Mouse (Mus musculus): ENCODE results near the gene Ccdc189. TPM values are rescaled to one million over a fixed set of nuclear protein-coding genes. Genes with fewer than 3 reads are reported as not detected.

Ccdc189 gene
- polyA plus RNA-seq, 1 experiment from 2014 or later = 10.1 TPM

DNA sequence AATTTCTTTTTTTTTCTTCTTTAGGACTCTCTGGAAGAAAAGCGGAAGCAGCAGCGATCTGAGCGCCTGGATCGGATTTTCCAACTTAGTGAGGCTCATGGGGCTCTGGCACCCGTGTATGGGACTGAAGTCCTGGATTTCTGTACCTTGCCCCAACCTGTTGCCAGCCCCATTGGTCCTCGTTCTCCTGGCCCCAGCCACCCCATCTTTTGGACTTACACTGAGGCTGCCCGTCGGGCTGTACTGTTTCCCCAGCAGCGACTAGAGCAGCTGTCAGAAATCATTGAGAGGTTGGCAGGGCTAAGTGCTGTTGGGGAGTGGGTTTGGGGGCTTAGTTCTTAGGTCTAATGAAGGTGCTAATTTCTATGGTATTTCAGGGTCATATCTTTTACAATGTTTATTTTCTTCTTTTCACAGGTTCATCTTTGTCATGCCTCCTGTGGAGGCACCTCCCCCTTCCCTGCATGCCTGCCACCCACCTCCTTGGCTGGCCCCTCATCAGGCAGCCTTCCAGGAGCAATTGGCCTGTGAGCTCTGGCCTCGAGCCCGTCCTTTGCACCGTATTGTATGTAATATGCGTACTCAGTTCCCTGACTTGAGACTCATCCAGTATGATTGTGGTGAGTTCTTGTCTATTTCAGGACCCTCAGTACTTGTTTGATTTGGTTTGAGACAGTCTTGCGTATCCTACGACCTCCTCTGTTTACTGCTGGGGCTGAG lies 39.1 kb downstream of the Ccdc189 start:
- no peak overlapping the region for H3K27ac ChIP-seq (replicated peaks in 1 of 2; ENCODE audit: control insufficient read depth in 1 of 2, insufficient read depth in 1 of 2, low read depth in 2 of 2, low read length in 2 of 2)
- H3K36me3 ChIP-seq (ENCODE audit: control insufficient read depth, insufficient read depth, low read length) = peaks cover 93% of the 10 kb centered on the region
- no peaks in the 10 kb centered on the region for H3K4me1 ChIP-seq (ENCODE audit: control insufficient read depth in 2 of 2, insufficient read depth in 2 of 2, low read length in 2 of 2)
- ATAC-seq (ENCODE audit: insufficient number of reproducible peaks, insufficient read depth, low FRiP score, low read depth) = no peak
- 87% methylated on average over 15 of the region's 15 CpGs for WGBS
- H3K9me3 ChIP-seq (ENCODE audit: control insufficient read depth, low read length) = no peaks in the 10 kb centered on the region
- H3K27me3 ChIP-seq (ENCODE audit: control insufficient read depth, insufficient read depth, low read length) = no peaks in the 10 kb centered on the region
- no peak overlapping the region for H3K4me2 ChIP-seq (ENCODE audit: low read length)
- no peak overlapping the region for H3K9ac ChIP-seq (ENCODE audit: low read length)
- H3K4me3 ChIP-seq (ENCODE audit: control insufficient read depth in 1 of 2, insufficient read depth in 1 of 2, low read depth in 1 of 2, low read length in 2 of 2) = no peak overlapping the region

DNA sequence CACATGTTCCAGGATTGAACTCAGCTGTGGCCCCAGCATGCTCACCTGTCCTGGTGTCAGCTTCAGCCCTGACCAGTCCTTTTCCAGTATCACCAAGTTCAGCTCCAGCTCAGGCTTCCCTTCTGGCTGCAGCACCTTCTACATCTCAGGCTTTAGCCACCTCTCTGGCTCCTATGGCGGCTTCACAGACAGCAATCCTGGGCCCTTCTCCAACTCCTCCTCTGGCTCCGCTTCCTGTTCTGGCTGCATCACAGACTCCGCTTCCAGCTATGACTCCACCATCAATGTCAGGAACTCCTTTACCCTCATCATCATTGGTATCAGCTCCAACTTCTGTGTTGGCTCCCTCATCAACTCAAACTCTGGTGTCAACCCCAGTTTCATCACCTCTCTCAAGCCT lies 46.7 kb downstream of the Ccdc189 start:
- no peaks in the 10 kb centered on the region for H3K27me3 ChIP-seq (ENCODE audit: control insufficient read depth, insufficient read depth, low read length)
- no peak overlapping the region for H3K4me3 ChIP-seq (ENCODE audit: control insufficient read depth in 1 of 2, insufficient read depth in 1 of 2, low read depth in 1 of 2, low read length in 2 of 2)
- H3K9ac ChIP-seq (ENCODE audit: low read length) = no peak overlapping the region
- WGBS = 97% methylated on average over 3 of the region's 3 CpGs
- no peak overlapping the region for H3K27ac ChIP-seq (replicated peaks in 1 of 2; ENCODE audit: control insufficient read depth in 1 of 2, insufficient read depth in 1 of 2, low read depth in 2 of 2, low read length in 2 of 2)
- H3K36me3 ChIP-seq (ENCODE audit: control insufficient read depth, insufficient read depth, low read length) = peaks cover 98% of the 10 kb centered on the region
- H3K9me3 ChIP-seq (ENCODE audit: control insufficient read depth, low read length) = no peaks in the 10 kb centered on the region
- no peak overlapping the region for H3K4me2 ChIP-seq (ENCODE audit: low read length)
- ATAC-seq (ENCODE audit: insufficient number of reproducible peaks, insufficient read depth, low FRiP score, low read depth) = no peak
- no peaks in the 10 kb centered on the region for H3K4me1 ChIP-seq (ENCODE audit: control insufficient read depth in 2 of 2, insufficient read depth in 2 of 2, low read length in 2 of 2)

Other genes with a start within 250 kb of the Ccdc189 start
- gene Zfp768, start 243.0 kb downstream of the Ccdc189 start, polyA plus RNA-seq (2014; fragmentation: Nextera tagmentation; extraction: Ambion mirVana) = 5.6 TPM in 2 replicates
- gene Zfp747, start 212.5 kb downstream of the Ccdc189 start, polyA plus RNA-seq (2014; fragmentation: Nextera tagmentation; extraction: Ambion mirVana) = 4.7 TPM in 2 replicates
- 4.5 and 4.6 TPM in 2 replicates for gene 9130019O22Rik, start 201.4 kb downstream of the Ccdc189 start, polyA plus RNA-seq (2014; fragmentation: Nextera tagmentation; extraction: Ambion mirVana)
- 3.8 and 4.6 TPM in 2 replicates for gene E430018J23Rik, start 195.0 kb downstream of the Ccdc189 start, polyA plus RNA-seq (2014; fragmentation: Nextera tagmentation; extraction: Ambion mirVana)
- gene Zfp764, start 181.8 kb downstream of the Ccdc189 start, polyA plus RNA-seq (2014; fragmentation: Nextera tagmentation; extraction: Ambion mirVana) = 5.8 and 6.4 TPM in 2 replicates
- 16.4 and 18.4 TPM in 2 replicates for gene Zfp688, start 166.5 kb downstream of the Ccdc189 start, polyA plus RNA-seq (2014; fragmentation: Nextera tagmentation; extraction: Ambion mirVana)
- gene Zfp689, start 139.4 kb downstream of the Ccdc189 start, polyA plus RNA-seq (2014; fragmentation: Nextera tagmentation; extraction: Ambion mirVana) = 4.0 and 4.9 TPM in 2 replicates
- 31.5 and 37.5 TPM in 2 replicates for gene Prr14, start 129.0 kb downstream of the Ccdc189 start, polyA plus RNA-seq (2014; fragmentation: Nextera tagmentation; extraction: Ambion mirVana)
- 9.9 and 10.4 TPM in 2 replicates for gene Fbrs, start 109.4 kb downstream of the Ccdc189 start, polyA plus RNA-seq (2014; fragmentation: Nextera tagmentation; extraction: Ambion mirVana)
- gene Srcap, start 76.6 kb downstream of the Ccdc189 start, polyA plus RNA-seq (2014; fragmentation: Nextera tagmentation; extraction: Ambion mirVana) = 40.1 and 40.4 TPM in 2 replicates
- 10.3 and 11.3 TPM in 2 replicates for gene Gm42715, start 69.0 kb downstream of the Ccdc189 start, polyA plus RNA-seq (2014; fragmentation: Nextera tagmentation; extraction: Ambion mirVana)
- gene Tmem265, start 27.2 kb downstream of the Ccdc189 start, polyA plus RNA-seq (2014; fragmentation: Nextera tagmentation; extraction: Ambion mirVana) = 1.9 and 2.1 TPM in 2 replicates
- gene Phkg2, start 15.3 kb downstream of the Ccdc189 start, polyA plus RNA-seq (2014; fragmentation: Nextera tagmentation; extraction: Ambion mirVana) = 34.3 and 38.7 TPM in 2 replicates
- gene Rnf40, start 172 bp upstream of the Ccdc189 start, polyA plus RNA-seq (2014; fragmentation: Nextera tagmentation; extraction: Ambion mirVana) = 24.1 and 25.8 TPM in 2 replicates
- 10.7 and 12.3 TPM in 2 replicates for gene Zfp629, start 27.2 kb upstream of the Ccdc189 start, polyA plus RNA-seq (2014; fragmentation: Nextera tagmentation; extraction: Ambion mirVana)
- 30.6 and 41.1 TPM in 2 replicates for gene Bcl7c, start 120.3 kb upstream of the Ccdc189 start, polyA plus RNA-seq (2014; fragmentation: Nextera tagmentation; extraction: Ambion mirVana)
- gene Ctf1, start 124.1 kb upstream of the Ccdc189 start, polyA plus RNA-seq (2014; fragmentation: Nextera tagmentation; extraction: Ambion mirVana) = 4.7 and 5.6 TPM in 2 replicates
- not detected in 2 replicates for gene Ctf2, start 143.6 kb upstream of the Ccdc189 start, polyA plus RNA-seq (2014; fragmentation: Nextera tagmentation; extraction: Ambion mirVana)
- 0.93 and 1.5 TPM in 2 replicates for gene Fbxl19, start 155.9 kb upstream of the Ccdc189 start, polyA plus RNA-seq (2014; fragmentation: Nextera tagmentation; extraction: Ambion mirVana)
- 15.7 and 17.7 TPM in 2 replicates for gene Orai3, start 181.2 kb upstream of the Ccdc189 start, polyA plus RNA-seq (2014; fragmentation: Nextera tagmentation; extraction: Ambion mirVana)
- gene Setd1a, start 188.1 kb upstream of the Ccdc189 start, polyA plus RNA-seq (2014; fragmentation: Nextera tagmentation; extraction: Ambion mirVana) = 15.0 and 16.5 TPM in 2 replicates
- gene Gm49388, start 197.0 kb upstream of the Ccdc189 start, polyA plus RNA-seq (2014; fragmentation: Nextera tagmentation; extraction: Ambion mirVana) = not detected in 2 replicates
- 20.4 and 22.2 TPM in 2 replicates for gene Hsd3b7, start 212.0 kb upstream of the Ccdc189 start, polyA plus RNA-seq (2014; fragmentation: Nextera tagmentation; extraction: Ambion mirVana)
- gene Stx4a, start 235.7 kb upstream of the Ccdc189 start, polyA plus RNA-seq (2014; fragmentation: Nextera tagmentation; extraction: Ambion mirVana) = 25.8 and 28.8 TPM in 2 replicates
- 1.0 and 1.2 TPM in 2 replicates for gene Stx1b, start 236.0 kb upstream of the Ccdc189 start, polyA plus RNA-seq (2014; fragmentation: Nextera tagmentation; extraction: Ambion mirVana)